Mouse (Mus musculus) skeletal muscle tissue, adult 2 months (tissue): ENCODE data around the gene Sf3b3.
"Not testable (repeated sequence)": the region's sequence is repeated elsewhere in the genome, so short reads cannot be mapped to it uniquely, and the experiment has no call there.

Source experiments
- DNase-seq: peaks from one replicate; pipeline ENCODE4 v3.0.0-alpha.2; 2012; ENCODE audit warnings: low read depth, low spot score

Gene Sf3b3

DNA sequence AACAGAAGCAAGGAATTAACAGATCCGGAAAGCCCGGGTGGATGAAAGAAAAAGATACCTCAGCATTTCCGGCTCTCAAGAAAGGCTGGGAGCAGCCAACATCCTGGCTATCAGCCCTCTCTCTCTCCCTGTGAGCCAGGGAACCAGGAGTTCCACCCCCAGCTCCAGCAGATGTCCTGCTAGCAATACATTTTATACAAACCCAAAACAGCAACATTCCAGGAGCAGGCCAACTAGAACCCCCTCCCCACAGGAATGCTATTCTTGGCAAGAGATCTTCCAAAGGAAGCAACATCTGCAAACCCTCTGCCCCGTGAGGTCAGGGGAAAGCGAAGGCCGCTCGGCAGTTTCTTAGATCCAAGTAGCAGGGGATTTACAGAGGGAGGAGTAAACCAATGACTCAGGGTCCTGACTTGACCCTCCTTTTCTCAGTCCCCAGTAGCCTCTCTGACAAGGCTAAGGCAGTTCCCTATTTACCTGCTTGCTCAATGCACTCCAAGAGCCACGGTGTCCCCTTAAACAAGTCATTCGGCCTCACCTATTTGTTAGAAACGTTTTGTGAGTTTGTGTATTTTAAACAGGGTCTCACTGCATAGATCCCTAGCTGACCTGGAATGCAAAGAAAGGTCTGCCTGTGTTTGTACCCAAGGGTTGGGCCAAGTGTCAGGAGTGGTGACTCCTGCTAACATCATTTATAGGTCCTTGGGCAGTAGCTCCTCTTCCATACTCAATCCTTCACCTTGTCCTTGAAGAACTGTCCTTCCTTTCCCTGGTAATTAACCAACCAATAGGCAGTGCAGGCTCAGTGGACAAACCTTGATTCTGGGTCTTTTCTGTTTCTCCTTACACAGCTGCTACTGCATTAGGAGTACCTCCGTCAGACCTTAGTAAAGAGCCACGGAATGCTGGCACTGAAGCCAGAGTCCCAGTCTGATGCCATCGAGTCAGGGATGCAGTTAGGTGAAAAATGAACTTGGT, 37.8 kb downstream of the Sf3b3 start:
- peak; percentile 45 for DNase-seq

GRCm38 (mm10) chr8:110806146-110806545, 40.4 kb downstream of the Sf3b3 start:
- DNase-seq, result no peak

- DNase-seq, result no peak
Measured at GRCm38 (mm10) chr8:110805669-110806068, 40.9 kb downstream of the Sf3b3 start, which contains the start of gene Il34. Gene Il34 (minus strand): TSS chr8:110805924.

DNA sequence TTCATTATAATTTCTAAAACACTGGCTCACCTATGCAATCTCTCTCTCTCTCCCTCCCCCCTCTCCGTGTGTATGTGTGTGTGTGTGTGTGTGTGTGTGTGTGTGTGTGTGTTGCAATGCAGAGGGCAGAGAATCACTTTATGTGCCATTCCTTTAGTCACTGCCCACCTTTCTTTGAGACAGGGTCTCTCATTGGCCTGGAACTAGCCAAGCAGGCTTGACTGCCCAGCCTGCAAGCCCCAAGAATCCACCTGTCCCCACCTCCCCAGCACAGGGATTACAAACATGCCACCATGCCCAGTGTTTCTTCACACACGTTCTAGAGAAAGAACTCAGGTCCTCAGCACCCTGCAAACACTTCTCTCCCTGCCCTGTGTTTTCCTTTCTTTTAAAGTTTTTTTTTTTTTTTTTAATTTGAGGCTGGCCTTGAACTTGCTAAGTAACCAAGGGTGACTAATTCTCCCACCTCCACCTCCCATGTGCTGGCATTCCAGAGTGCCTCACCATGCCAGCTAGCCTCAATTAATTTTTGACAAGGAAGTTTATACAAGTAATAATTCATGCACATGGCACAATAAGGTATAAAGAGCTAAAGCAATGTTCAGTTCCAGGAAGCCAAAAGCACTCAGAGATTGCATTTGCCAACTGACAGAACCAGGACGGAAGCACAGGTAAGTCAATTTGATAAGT, 41.6 kb downstream of the Sf3b3 start:
- DNase-seq, result no peak

DNA sequence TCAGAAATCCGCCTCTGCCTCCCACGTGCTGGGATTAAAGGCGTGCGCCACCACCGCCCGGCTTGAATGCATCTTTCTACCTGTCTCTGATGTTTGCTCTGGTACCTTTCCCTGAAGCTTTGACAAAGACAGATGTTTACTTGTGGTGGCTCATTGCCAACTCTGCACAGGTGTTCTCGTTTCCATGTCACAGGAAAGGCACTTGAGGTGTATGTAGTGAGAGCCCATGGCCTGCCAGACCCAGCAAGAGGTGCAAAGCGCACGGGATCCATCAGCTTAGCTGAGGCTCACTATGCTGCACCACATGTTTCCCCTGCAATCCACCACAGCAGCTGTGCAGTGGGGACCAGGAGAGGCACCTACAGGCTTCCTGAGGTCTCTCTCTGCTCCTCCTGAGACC, 42.7 kb downstream of the Sf3b3 start:
- no peak for DNase-seq

DNA sequence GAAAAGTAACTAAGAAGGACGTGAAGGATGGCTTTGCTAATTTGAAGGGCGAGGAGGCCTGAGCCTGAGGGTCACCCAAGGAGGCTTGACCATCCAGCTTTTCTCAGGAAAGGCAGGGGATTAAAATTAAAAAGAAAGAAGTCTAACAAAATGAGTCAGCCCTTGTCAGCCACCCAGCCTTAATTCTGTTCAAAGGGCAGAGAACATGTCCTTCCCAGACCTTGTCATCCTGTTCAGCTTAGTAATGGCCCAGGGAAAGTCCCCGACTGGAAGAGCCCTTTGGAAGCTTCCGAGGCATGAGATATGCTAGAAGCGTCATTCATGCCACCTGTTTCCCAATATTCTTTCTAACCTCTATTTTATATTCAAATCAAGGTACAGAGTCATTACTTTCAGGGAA, 43.6 kb downstream of the Sf3b3 start:
- no peak for DNase-seq

DNA sequence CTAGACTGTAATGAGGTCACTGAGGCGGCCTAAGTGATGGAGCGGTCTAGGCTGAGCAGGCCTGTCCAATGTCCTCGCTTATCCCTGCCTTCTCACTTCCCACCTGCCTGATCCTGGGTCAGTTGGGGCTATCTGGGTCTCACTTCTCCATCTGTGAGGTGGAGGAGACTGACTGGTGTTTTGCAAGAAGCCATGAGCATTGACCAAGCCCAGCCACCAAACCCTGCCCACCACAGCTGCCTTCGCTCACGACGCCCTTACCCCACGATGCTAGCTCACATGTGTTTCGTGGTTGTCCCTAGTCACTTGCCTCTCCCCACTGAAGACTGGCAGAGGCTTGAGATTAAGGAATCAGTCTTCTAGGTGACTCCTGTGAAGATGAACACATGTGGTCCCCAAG, 49.5 kb downstream of the Sf3b3 start:
- DNase-seq, result no peak

- DNase-seq, result no peak
Measured at GRCm38 (mm10) chr8:110794363-110794965, 52.1 kb downstream of the Sf3b3 start.

GRCm38 (mm10) chr8:110793936-110794335, 52.7 kb downstream of the Sf3b3 start:
- no peak for DNase-seq

GRCm38 (mm10) chr8:110793511-110793910, 53.1 kb downstream of the Sf3b3 start:
- no peak for DNase-seq

DNA sequence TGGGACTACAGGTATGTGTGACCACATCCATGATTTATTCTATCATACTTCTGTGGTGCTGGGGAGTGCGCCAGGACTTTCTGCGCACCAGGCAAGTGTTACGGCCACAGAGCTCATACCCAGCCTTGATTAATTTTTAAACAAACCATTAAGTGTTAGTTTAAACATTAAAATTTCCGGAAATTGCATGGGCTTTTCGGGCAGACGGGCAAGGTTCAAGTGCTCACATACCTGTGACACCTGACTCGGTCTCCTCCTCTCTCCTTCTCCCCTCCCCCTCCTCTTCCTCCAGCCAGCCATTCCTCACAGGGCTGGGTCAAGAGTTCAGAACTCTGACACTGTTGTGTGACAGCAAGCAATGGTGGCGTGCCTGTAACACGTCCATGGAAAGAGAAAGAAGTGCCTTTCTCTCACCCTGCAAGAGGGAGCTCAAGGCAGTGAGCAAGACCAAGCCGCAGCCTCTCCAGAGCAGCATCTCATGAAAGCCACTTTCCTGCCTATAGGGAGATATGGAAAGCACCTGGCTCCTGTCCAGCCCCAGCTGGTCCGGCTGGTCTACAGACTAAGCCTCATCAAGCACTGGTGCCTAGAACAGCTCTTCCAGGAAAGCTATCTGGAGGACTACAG, 53.9 kb downstream of the Sf3b3 start:
- no peak for DNase-seq

DNA sequence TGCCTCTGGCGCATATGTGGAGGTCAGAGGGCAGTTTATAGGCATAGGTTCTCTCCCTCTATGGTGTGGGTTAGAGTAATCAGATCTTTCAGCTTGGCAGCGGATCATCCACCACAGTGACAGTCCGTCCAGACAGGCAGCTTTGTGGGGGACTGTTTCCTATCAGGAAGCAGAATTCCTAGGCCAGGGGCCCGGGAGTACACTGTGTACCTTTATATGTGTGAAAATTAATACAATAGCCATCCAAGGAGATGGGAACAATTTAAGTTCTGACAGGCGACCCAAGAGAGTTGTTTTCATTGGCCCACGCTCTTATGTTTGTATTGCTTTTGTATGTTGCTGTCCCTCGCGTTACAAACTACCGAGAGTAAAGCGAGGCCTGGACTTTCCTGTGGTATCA, 55.4 kb downstream of the Sf3b3 start:
- no peak for DNase-seq

- DNase-seq, result no peak
Measured at GRCm38 (mm10) chr8:110790270-110790669, 56.3 kb downstream of the Sf3b3 start.

GRCm38 (mm10) chr8:110789571-110789970, 57.0 kb downstream of the Sf3b3 start:
- DNase-seq, result no peak

- DNase-seq, result no peak
Measured at GRCm38 (mm10) chr8:110788981-110789380, 57.6 kb downstream of the Sf3b3 start.

DNA sequence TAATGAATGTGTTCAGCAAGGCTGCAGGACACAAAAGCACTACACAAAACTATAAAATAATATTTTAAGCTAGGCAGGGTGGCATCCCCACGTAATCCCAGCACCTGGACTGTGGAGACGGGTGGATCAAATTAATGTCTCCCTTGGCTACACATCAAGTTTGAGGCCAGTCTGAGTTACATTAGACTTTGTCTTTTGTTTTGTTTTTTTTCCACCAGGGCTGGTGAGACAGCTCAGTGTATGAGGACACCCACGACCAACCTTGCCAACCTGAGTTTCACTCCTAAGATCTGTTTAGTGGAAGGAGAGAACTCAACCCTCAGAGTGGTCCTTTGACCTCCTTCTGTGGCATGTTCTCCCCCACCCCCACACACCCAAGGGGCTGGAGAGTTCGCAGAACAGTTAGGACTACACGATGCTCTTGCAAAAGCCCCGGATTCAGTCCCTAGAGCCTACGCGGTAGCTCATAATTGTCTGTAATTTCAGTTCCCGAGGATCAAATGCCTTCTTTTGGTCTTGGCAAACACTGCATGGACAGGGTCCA, 59.1 kb downstream of the Sf3b3 start:
- no peak for DNase-seq

GRCm38 (mm10) chr8:110786934-110787333, 59.7 kb downstream of the Sf3b3 start:
- no peak for DNase-seq

DNA sequence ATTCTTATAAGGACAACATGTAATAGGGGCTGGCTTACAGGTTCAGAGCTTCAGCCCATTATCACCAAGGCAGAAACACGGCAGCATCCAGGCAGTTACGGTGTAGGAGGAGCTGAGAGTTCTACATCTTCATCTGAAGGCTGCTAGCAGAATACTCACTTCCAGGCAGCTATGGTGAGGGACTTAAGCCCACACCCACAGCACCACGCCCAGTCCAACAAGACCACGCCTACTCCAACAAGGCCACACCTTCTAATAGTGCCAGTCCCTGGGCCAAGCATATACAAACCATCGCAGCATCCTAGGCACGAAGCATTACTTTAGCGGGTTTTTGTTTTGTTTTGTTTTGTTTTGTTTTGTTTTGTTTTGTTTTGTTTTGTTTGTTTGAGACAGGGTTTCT, 60.1 kb downstream of the Sf3b3 start:
- DNase-seq, result not testable (repeated sequence)

GRCm38 (mm10) chr8:110785366-110785765, 61.2 kb downstream of the Sf3b3 start:
- DNase-seq, result no peak

DNA sequence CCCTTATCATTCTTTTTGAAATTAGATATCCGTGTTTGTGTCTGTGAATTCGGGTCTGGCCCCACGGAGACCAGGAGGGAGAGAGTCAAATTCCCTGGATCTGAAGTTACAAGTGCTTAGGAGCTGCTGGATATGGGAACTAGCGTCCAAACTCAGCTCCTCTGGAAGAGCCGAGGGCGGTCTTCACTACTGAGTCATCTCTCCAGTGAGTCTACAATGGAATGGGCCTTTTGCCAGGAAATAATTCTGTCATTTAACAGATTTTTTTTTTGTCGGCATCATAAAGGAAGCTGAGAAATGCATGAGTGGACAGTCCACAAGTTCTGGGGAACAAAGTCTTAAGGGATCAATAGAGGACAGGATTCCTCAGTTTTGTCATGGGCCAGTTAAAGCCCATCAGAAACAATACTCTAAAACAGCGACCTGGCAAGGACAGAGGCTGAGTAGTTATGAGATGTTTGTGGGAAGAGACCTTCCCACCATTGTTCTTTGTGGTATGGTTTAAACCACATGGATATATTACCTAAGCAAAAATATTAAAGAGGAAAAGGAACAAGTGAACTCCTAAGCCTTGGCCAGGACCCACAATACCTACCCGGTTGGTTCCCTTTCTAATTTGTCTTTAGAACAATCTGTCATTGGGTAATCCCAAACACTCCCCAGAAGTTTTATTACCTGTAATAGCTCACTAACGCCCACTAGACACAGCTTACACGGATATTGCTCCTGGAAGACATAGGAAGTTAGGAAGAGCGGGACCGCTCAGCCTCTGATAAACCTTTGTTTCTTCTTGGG, 66.5 kb downstream of the Sf3b3 start:
- no peak for DNase-seq

- no peak for DNase-seq
Measured at GRCm38 (mm10) chr8:110776335-110776734, 70.3 kb downstream of the Sf3b3 start.
